Mouse (Mus musculus): ENCODE data around the gene Kcnk3. TPM values are rescaled to one million over a fixed set of nuclear protein-coding genes. Genes with fewer than 3 reads are reported as not detected.

Gene Kcnk3
- polyA plus RNA-seq, 1 experiment from 2014 or later, result 13.0 TPM

DNA sequence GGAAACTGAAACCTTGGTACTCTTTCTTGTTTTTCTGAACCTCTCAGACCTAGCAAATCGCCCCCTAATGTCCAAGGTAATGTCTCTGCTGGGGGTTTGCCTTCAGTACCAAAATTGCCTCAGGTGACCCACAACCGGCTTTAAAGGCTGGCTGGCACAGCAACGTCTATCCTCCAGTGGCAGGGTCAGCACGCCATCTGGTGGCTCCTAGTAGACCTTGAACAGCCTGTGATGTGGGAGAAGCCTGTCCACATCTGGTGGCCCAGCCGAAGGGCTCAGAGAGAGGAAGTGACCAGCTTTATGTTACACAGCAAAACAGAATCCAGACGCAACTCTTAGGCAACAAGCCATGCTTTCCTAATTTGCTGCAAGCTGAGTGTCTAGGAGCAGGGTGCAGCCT lies 50.1 kb downstream of the Kcnk3 start:
- Histone ChIP-seq H3K27me3 (ENCODE audit: control insufficient read depth, insufficient read depth, low read length) (no peaks in the 10 kb centered on the region), H3K4me1 (ENCODE audit: control insufficient read depth, insufficient read depth, low read length) (no peaks in the 10 kb centered on the region), H3K4me2 (replicated peaks; ENCODE audit: low read depth, low read length) (no peak overlapping the region), H3K36me3 (ENCODE audit: control insufficient read depth, insufficient read depth, low read length) (no peaks in the 10 kb centered on the region), H3K9ac (replicated peaks; ENCODE audit: low read depth, low read length) (no peak overlapping the region), H3K9me3 (ENCODE audit: control insufficient read depth, low read depth, low read length) (no peaks in the 10 kb centered on the region), H3K27ac (ENCODE audit: low read length) (no peak overlapping the region), H3K4me3 (ENCODE audit: low read depth, low read length) (no peak overlapping the region)
- ATAC-seq (ENCODE audit: insufficient number of reproducible peaks, insufficient read depth, low FRiP score, low read depth), result peak; percentile 81; the same call in 1 of the 2 replicates
- WGBS, result 1% methylated on average over 6 of the region's 6 CpGs

DNA sequence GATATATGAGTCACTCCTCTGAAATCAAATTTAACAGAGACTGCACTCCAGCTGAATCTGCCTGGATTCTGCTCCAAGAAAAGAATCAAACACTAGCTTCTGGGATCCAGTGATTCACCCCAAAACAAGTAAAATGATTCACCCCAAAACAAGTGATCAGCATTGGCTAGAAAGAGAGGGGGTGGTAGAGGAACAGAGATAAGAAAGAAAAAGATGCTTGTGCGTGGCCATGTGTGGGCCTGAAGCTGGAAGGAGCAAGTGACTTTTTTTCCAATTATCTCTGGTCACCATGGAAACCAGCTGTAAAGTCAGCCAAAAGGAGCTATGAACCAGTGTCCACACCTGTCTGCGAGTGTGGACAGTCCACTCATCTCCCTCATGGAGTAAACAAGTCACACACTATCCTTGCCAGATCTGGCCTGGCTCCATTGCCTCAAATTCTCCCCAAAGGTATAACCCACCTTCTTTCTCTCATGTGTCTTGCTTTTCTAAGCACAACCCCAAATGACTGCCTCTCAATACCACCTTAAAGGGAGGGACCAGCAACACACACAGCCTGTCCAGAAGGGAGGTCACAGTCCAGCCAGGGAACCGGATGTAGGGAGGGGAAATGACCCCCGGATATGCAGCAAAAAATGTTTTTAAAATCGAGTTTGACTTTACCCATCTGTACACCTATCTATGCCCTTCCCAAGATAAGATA lies 55.7 kb downstream of the Kcnk3 start:
- 54% methylated on average over 5 of the region's 5 CpGs for WGBS

DNA sequence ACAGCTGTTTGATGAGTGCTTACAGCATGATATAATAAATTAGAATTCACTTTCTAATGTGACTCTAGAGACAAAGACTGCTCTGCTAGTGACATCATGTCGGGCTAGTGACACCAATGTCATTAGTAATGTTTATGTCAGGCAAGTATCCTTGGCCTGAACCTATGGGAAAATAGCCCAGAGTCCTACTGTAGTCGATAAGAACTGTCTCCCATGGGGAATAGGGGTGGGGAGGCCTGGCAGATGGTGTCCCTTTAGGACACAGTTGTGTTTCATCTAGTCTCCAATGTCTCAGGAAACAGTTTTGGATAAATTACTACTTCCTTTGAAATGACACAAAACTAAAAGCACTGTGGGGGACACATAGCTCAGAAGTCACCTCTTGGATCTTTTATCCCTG lies 58.1 kb downstream of the Kcnk3 start:
- Histone ChIP-seq H3K27ac (ENCODE audit: low read length) (no peak overlapping the region), H3K27me3 (ENCODE audit: control insufficient read depth, insufficient read depth, low read length) (no peaks in the 10 kb centered on the region), H3K4me3 (ENCODE audit: low read depth, low read length) (no peak overlapping the region), H3K9me3 (ENCODE audit: control insufficient read depth, low read depth, low read length) (no peaks in the 10 kb centered on the region), H3K36me3 (ENCODE audit: control insufficient read depth, insufficient read depth, low read length) (no peaks in the 10 kb centered on the region), H3K9ac (replicated peaks; ENCODE audit: low read depth, low read length) (no peak overlapping the region), H3K4me2 (replicated peaks; ENCODE audit: low read depth, low read length) (no peak overlapping the region), H3K4me1 (ENCODE audit: control insufficient read depth, insufficient read depth, low read length) (peaks cover 12% of the 10 kb centered on the region)
- ATAC-seq (ENCODE audit: insufficient number of reproducible peaks, insufficient read depth, low FRiP score, low read depth), result no peak
- WGBS, result 67% methylated on average over 2 of the region's 2 CpGs

More for the DNA sequence above, 55.7 kb downstream of the Kcnk3 start:
- Histone ChIP-seq H3K27ac (ENCODE audit: low read length) (no peak overlapping the region), H3K4me3 (ENCODE audit: low read depth, low read length) (no peak overlapping the region), H3K4me2 (replicated peaks; ENCODE audit: low read depth, low read length) (no peak overlapping the region), H3K9ac (replicated peaks; ENCODE audit: low read depth, low read length) (no peak overlapping the region), H3K9me3 (ENCODE audit: control insufficient read depth, low read depth, low read length) (no peaks in the 10 kb centered on the region), H3K36me3 (ENCODE audit: control insufficient read depth, insufficient read depth, low read length) (no peaks in the 10 kb centered on the region), H3K4me1 (ENCODE audit: control insufficient read depth, insufficient read depth, low read length) (peaks cover 9% of the 10 kb centered on the region), H3K27me3 (ENCODE audit: control insufficient read depth, insufficient read depth, low read length) (no peaks in the 10 kb centered on the region)
- ATAC-seq (ENCODE audit: insufficient number of reproducible peaks, insufficient read depth, low FRiP score, low read depth), result no peak

DNA sequence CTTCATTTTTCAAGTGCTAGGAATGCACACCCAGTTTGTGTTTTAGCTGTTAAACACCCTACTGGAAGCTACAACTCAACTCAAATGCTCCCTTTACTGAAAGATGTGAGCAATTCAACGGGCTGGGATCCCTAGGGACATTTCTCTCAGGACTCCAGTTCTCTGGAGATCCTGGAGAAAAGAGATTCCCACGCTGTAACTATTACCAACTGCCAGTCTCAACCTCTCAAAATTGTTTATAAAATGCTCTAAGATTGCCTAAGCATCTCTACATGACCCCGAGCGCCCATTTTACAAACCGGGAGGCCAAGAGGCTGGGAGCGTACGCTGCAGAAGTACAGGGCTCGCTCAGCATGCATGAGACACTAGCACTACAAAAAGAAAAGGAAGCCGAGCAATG lies 59.4 kb downstream of the Kcnk3 start:
- Histone ChIP-seq H3K4me1 (ENCODE audit: control insufficient read depth, insufficient read depth, low read length) (peaks cover 12% of the 10 kb centered on the region), H3K9me3 (ENCODE audit: control insufficient read depth, low read depth, low read length) (no peaks in the 10 kb centered on the region), H3K36me3 (ENCODE audit: control insufficient read depth, insufficient read depth, low read length) (no peaks in the 10 kb centered on the region; the same call in 1 of the 2 replicates), H3K27ac (ENCODE audit: low read length) (peak overlapping the region; percentile 68; the same call in 1 of the 2 replicates), H3K4me3 (ENCODE audit: low read depth, low read length) (peak overlapping the region; percentile 69), H3K27me3 (ENCODE audit: control insufficient read depth, insufficient read depth, low read length) (no peaks in the 10 kb centered on the region), H3K9ac (replicated peaks; ENCODE audit: low read depth, low read length) (peak overlapping the region; percentile 29; the same call in 1 of the 2 replicates), H3K4me2 (replicated peaks; ENCODE audit: low read depth, low read length) (peak overlapping the region; percentile 67)
- ATAC-seq (ENCODE audit: insufficient number of reproducible peaks, insufficient read depth, low FRiP score, low read depth), result peak; percentile 8; the same call in 1 of the 2 replicates
- 7% methylated on average over 9 of the region's 9 CpGs for WGBS

DNA sequence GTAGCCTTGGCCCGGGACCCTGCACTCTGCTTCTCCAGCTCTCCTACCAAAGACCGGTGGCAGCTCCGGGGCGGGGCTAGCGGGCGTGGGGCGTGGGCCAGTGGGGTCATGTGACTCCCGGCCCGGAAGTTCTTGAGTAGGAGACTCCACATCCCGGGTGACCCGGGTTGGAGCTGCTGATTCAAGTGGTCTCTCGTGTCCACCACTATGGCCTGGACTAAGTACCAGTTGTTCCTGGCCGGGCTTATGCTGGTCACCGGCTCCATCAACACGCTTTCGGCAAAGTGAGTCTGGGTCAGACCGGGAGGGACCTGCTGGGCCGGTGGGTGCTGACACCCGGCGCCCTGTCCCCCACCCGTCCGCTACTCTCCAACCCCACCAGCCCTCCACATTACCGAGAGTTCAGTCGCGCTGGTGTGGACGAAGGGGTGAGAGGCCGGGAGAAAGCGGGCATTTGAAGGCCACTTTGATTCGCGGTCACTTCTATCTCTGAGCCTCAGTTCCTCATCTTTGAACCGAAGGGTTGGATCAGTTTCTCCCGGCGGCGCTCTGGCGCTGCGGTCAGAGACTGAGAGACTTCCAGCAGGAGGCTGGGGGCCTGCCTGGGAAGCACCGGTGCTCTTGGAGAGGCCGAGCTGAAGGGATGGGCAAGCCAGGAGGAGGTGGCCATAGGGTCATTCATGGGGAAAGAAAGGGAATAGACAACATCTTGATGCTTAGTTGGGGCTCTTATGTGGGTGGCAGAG lies 60.0 kb downstream of the Kcnk3 start, which contains the start of gene Slc35f6:
Gene Slc35f6, plus strand, starts transcription at position 119 of the 746 bp plus-strand sequence.
- Histone ChIP-seq H3K27ac (ENCODE audit: low read length) (peak within 1 kb of the TSS; percentile 68; the same call in 1 of the 2 replicates), H3K36me3 (ENCODE audit: control insufficient read depth, insufficient read depth, low read length) (no peaks in the 10 kb centered on the region; the same call in 1 of the 2 replicates), H3K4me3 (ENCODE audit: low read depth, low read length) (peak within 1 kb of the TSS; percentile 69), H3K4me1 (ENCODE audit: control insufficient read depth, insufficient read depth, low read length) (peaks cover 12% of the 10 kb centered on the region), H3K9ac (replicated peaks; ENCODE audit: low read depth, low read length) (peak within 1 kb of the TSS; percentile 37), H3K27me3 (ENCODE audit: control insufficient read depth, insufficient read depth, low read length) (no peaks in the 10 kb centered on the region), H3K4me2 (replicated peaks; ENCODE audit: low read depth, low read length) (peak within 1 kb of the TSS; percentile 67), H3K9me3 (ENCODE audit: control insufficient read depth, low read depth, low read length) (no peaks in the 10 kb centered on the region)
- peak; percentile 91 for ATAC-seq (ENCODE audit: insufficient number of reproducible peaks, insufficient read depth, low FRiP score, low read depth)
- WGBS, result under 1% methylated on average over 38 of the region's 38 CpGs

DNA sequence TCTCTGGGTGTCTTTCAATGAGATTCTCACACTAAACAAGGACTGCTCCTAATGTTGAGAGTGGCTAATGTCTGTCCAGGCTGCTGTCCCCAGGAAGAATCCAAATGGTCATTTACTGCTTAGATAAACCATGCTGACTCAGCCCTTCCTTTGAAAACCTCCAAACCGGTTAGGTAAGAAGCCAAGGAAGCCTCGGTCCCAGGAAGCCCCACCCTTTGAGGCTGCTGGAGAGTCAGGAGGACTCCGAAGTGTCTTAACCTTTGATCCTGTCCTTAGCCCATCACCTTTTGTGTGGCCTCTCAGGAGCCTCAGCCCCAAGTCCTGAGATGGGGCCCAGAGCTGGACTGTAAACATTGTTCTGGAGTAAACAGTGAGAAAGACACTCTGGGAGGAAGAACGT lies 61.6 kb downstream of the Kcnk3 start:
- peaks cover 12% of the 10 kb centered on the region for H3K4me1 ChIP-seq (ENCODE audit: control insufficient read depth, insufficient read depth, low read length)
- H3K27ac ChIP-seq (ENCODE audit: low read length), result no peak overlapping the region
- no peak overlapping the region for H3K4me3 ChIP-seq (ENCODE audit: low read depth, low read length)
- no peak; the same call in 1 of the 2 replicates for ATAC-seq (ENCODE audit: insufficient number of reproducible peaks, insufficient read depth, low FRiP score, low read depth)
- 53% methylated on average over 4 of the region's 4 CpGs for WGBS
- no peak overlapping the region for H3K9ac ChIP-seq (replicated peaks; ENCODE audit: low read depth, low read length)
- no peak overlapping the region for H3K4me2 ChIP-seq (replicated peaks; ENCODE audit: low read depth, low read length)
- no peaks in the 10 kb centered on the region for H3K9me3 ChIP-seq (ENCODE audit: control insufficient read depth, low read depth, low read length)
- no peaks in the 10 kb centered on the region for H3K27me3 ChIP-seq (ENCODE audit: control insufficient read depth, insufficient read depth, low read length)
- no peaks in the 10 kb centered on the region; the same call in 1 of the 2 replicates for H3K36me3 ChIP-seq (ENCODE audit: control insufficient read depth, insufficient read depth, low read length)

DNA sequence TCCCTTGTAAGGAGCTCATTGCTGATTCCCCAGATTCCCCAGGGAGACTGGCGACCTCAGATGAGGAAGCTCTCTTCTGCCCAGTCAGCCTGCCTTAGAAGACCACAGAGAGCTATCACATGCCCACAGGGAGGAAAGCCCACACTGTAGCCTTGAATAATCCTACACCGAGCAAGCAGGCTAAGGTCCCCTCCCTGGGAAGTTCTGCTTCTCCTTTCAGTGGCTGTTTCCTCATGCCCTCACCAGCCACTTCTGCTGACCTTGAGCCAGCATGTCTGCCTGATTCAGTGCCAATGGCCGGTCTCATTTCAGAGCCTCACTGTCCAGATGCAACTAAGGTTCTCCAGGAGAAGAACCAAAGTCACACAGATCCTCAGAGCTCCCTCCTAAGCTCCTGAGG lies 62.8 kb downstream of the Kcnk3 start:
- Histone ChIP-seq H3K4me1 (ENCODE audit: control insufficient read depth, insufficient read depth, low read length) (peaks cover 12% of the 10 kb centered on the region), H3K4me2 (replicated peaks; ENCODE audit: low read depth, low read length) (no peak overlapping the region), H3K4me3 (ENCODE audit: low read depth, low read length) (no peak overlapping the region), H3K27me3 (ENCODE audit: control insufficient read depth, insufficient read depth, low read length) (no peaks in the 10 kb centered on the region), H3K9me3 (ENCODE audit: control insufficient read depth, low read depth, low read length) (no peaks in the 10 kb centered on the region), H3K27ac (ENCODE audit: low read length) (no peak overlapping the region), H3K36me3 (ENCODE audit: control insufficient read depth, insufficient read depth, low read length) (peaks cover 3% of the 10 kb centered on the region; the same call in 1 of the 2 replicates), H3K9ac (replicated peaks; ENCODE audit: low read depth, low read length) (no peak overlapping the region)
- ATAC-seq (ENCODE audit: insufficient number of reproducible peaks, insufficient read depth, low FRiP score, low read depth), result no peak
- WGBS, result 83% methylated on average over 3 of the region's 3 CpGs

DNA sequence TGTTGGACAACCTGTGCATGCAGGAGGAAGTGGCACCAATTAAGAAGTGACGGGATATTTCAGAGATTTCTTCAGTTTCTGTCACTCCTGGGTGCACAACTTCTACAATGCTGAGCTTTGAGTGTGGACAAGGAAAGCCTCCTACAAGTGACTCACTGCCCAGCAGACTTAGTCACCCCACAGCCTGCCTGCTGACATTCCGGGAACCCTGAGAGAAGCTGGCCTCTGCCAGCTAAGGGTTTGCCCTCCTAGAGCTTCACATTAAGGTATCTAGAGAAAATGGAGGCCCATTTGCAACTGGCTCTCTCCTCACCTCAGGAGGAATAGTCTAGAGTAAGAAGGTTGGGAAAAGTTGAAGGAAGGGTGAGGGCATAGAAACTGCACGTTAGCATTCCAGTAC lies 63.6 kb downstream of the Kcnk3 start:
- Histone ChIP-seq H3K9ac (replicated peaks; ENCODE audit: low read depth, low read length) (no peak overlapping the region), H3K27ac (ENCODE audit: low read length) (no peak overlapping the region), H3K4me2 (replicated peaks; ENCODE audit: low read depth, low read length) (no peak overlapping the region), H3K9me3 (ENCODE audit: control insufficient read depth, low read depth, low read length) (no peaks in the 10 kb centered on the region), H3K4me1 (ENCODE audit: control insufficient read depth, insufficient read depth, low read length) (peaks cover 12% of the 10 kb centered on the region), H3K27me3 (ENCODE audit: control insufficient read depth, insufficient read depth, low read length) (no peaks in the 10 kb centered on the region), H3K36me3 (ENCODE audit: control insufficient read depth, insufficient read depth, low read length) (peaks cover 11% of the 10 kb centered on the region; the same call in 1 of the 2 replicates), H3K4me3 (ENCODE audit: low read depth, low read length) (no peak overlapping the region)
- no peak for ATAC-seq (ENCODE audit: insufficient number of reproducible peaks, insufficient read depth, low FRiP score, low read depth)
- WGBS, result 90% methylated on average over 3 of the region's 3 CpGs
